Comparison of ENCODE assay signal across 8 mouse cellular contexts in genomic region chr4:128609925-128610402, GRCm38 (mm10). TPM values are rescaled to one million over a fixed set of nuclear protein-coding genes. Genes with fewer than 3 reads are reported as not detected.
A peak's percentile ranks its signal among the peaks of the same experiment; 100 is the strongest.
DNase-seq lines count a peak whose midpoint lies in the region; ATAC-seq lines count a peak whose summit lies in the region.

Gene Zscan20 (minus strand): TSS chr4:128610098.

- DNase-seq in T-cell, adult 2 months (ENCODE audit: low spot score) = peak; percentile 98
- DNase-seq in cerebellum, postnatal 36 days = peak; percentile 93 to 94
- peak; percentile 94 to 98 for DNase-seq in frontal cortex, postnatal 36 days (ENCODE audit: low spot score in 2 of 2)
- DNase-seq in left cerebral cortex, adult 11 months (ENCODE audit: low spot score) = peak; percentile 98
- DNase-seq in lung, postnatal 4 days = peak; percentile 95 to 98
- peak; percentile 91 for DNase-seq in retina, postnatal 7 days (ENCODE audit: low read depth, low spot score)
- peak; percentile 65 for DNase-seq in urinary bladder, adult 2 months (ENCODE audit: low spot score)

- no peaks in the 10 kb centered on the region for H3K9me3 ChIP-seq in hindbrain, embryonic 15.5 days

- H3K4me3 ChIP-seq in hindbrain, embryonic 15.5 days = peak within 1 kb of the TSS; percentile 62

- ATAC-seq in hindbrain, embryonic 15.5 days (ENCODE audit: low FRiP score, low read depth) = peak; percentile 97

- H3K27ac ChIP-seq in hindbrain, embryonic 15.5 days (replicated peaks) = peak within 1 kb of the TSS; percentile 55; the same call in 1 of the 2 replicates

- no peaks in the 10 kb centered on the region for H3K36me3 ChIP-seq in hindbrain, embryonic 15.5 days

- H3K4me2 ChIP-seq in hindbrain, embryonic 15.5 days = peak within 1 kb of the TSS; percentile 70

- H3K4me1 ChIP-seq in hindbrain, embryonic 15.5 days (replicated peaks) = peaks cover 32% of the 10 kb centered on the region

- WGBS in hindbrain, embryonic 15.5 days = under 1% methylated on average over 24 of the region's 24 CpGs

- peak within 1 kb of the TSS; percentile 54 for H3K9ac ChIP-seq in hindbrain, embryonic 15.5 days

- no peaks in the 10 kb centered on the region for H3K27me3 ChIP-seq in hindbrain, embryonic 15.5 days

RNA-seq across cellular contexts. Expression of gene Zscan20, which starts in this region (rescaled TPM):
- 4.2 and 4.8 TPM in 2 replicates for polyA plus RNA-seq in hindbrain, embryonic 15.5 days (2015; fragmentation: Nextera tagmentation; extraction: Ambion mirVana)
- polyA plus RNA-seq in urinary bladder, adult 2 months (2012; rRNA removed) = 2.1 and 3.4 TPM in 2 replicates

Comparison
In these comparisons a context has a peak if more than half of its experiments do, and no peak if none do; other contexts are left out.
1. Peak in every context shown above with its lines: DNase-seq, ATAC-seq, H3K4me3 ChIP-seq and H3K27ac ChIP-seq.